Comparison of ENCODE assay signal across 14 mouse cellular contexts in genomic region chr14:74900705-74901369, GRCm38 (mm10). TPM values are rescaled to one million over a fixed set of nuclear protein-coding genes. Genes with fewer than 3 reads are reported as not detected.
DNase-seq lines count a peak whose midpoint lies in the region; ATAC-seq lines count a peak whose summit lies in the region.
"Had no signal": no experiment of that assay in that cellular context is flagged by ENCODE, and none has a peak within 500 bp of the region (broad histone marks: within the 10 kb centered on the region; RNA-seq: fewer than 3 reads in every experiment).

No protein-coding gene starts in this region.

- H3K9ac ChIP-seq in embryonic facial prominence, embryonic 11.5 days (replicated peaks; ENCODE audit: low read length) = no peak overlapping the region
- no peak overlapping the region for H3K9ac ChIP-seq in hindbrain, embryonic 16.5 days (ENCODE audit: low read depth, low read length)
- no peak overlapping the region for H3K9ac ChIP-seq in intestine, embryonic 16.5 days (ENCODE audit: low read depth, low read length)
- no peak overlapping the region for H3K9ac ChIP-seq in midbrain, embryonic 15.5 days
- no peak overlapping the region for H3K9ac ChIP-seq in forebrain, embryonic 11.5 days (ENCODE audit: low read length)
- H3K9ac ChIP-seq: limb, embryonic 13.5 days had no signal

- no peak overlapping the region for H3K27ac ChIP-seq in embryonic facial prominence, embryonic 11.5 days (replicated peaks; ENCODE audit: low read depth, low read length)
- no peak overlapping the region for H3K27ac ChIP-seq in embryonic facial prominence, embryonic 10.5 days (replicated peaks)
- peak overlapping the region; percentile 56 for H3K27ac ChIP-seq in hindbrain, embryonic 10.5 days
- H3K27ac ChIP-seq in hindbrain, embryonic 16.5 days (ENCODE audit: low read depth, low read length) = no peak overlapping the region
- no peak overlapping the region for H3K27ac ChIP-seq in intestine, embryonic 16.5 days (ENCODE audit: low read length)
- H3K27ac ChIP-seq in midbrain, embryonic 15.5 days = no peak overlapping the region
- no peak overlapping the region for H3K27ac ChIP-seq in forebrain, embryonic 11.5 days (ENCODE audit: low read depth, low read length)
- H3K27ac ChIP-seq: limb, embryonic 13.5 days; macrophage had no signal

- no peak for DNase-seq in embryonic facial prominence, embryonic 11.5 days (ENCODE audit: low spot score)
- no peak for DNase-seq in embryonic facial prominence, embryonic 10.5 days (ENCODE audit: low spot score)
- peak; percentile 32 for DNase-seq in hindbrain, embryonic 10.5 days (ENCODE audit: low spot score)
- DNase-seq in adrenal gland, adult (ENCODE audit: inconsistent age in 2 of 2, low spot score in 1 of 2) = no peak
- DNase-seq in forebrain, embryonic 11.5 days (ENCODE audit: low spot score) = no peak
- DNase-seq: cerebellum, postnatal 10 days; kidney, postnatal 14 days; thymus, adult 2 months had no signal

- no peak overlapping the region for H3K4me3 ChIP-seq in embryonic facial prominence, embryonic 11.5 days (ENCODE audit: low read depth, low read length)
- no peak overlapping the region for H3K4me3 ChIP-seq in embryonic facial prominence, embryonic 10.5 days
- no peak overlapping the region for H3K4me3 ChIP-seq in hindbrain, embryonic 10.5 days
- no peak overlapping the region for H3K4me3 ChIP-seq in hindbrain, embryonic 16.5 days (ENCODE audit: low read length)
- H3K4me3 ChIP-seq in intestine, embryonic 16.5 days (ENCODE audit: low read length) = no peak overlapping the region
- no peak overlapping the region for H3K4me3 ChIP-seq in midbrain, embryonic 15.5 days
- no peak overlapping the region for H3K4me3 ChIP-seq in forebrain, embryonic 11.5 days (ENCODE audit: low read depth, low read length)
- H3K4me3 ChIP-seq: limb, embryonic 13.5 days had no signal

- WGBS in embryonic facial prominence, embryonic 11.5 days = 73% methylated on average over 8 of the region's 8 CpGs
- 68% methylated on average over 8 of the region's 8 CpGs for WGBS in embryonic facial prominence, embryonic 10.5 days
- 56% methylated on average over 8 of the region's 8 CpGs for WGBS in hindbrain, embryonic 10.5 days
- WGBS in hindbrain, embryonic 16.5 days = 60% methylated on average over 8 of the region's 8 CpGs
- WGBS in intestine, embryonic 16.5 days = 65% methylated on average over 8 of the region's 8 CpGs
- WGBS in midbrain, embryonic 15.5 days = 43% methylated on average over 8 of the region's 8 CpGs
- WGBS in forebrain, embryonic 11.5 days = 53% methylated on average over 8 of the region's 8 CpGs

- H3K4me1 ChIP-seq in embryonic facial prominence, embryonic 11.5 days (ENCODE audit: control insufficient read depth, insufficient read depth, low read length) = no peaks in the 10 kb centered on the region
- peaks cover 14% of the 10 kb centered on the region for H3K4me1 ChIP-seq in embryonic facial prominence, embryonic 10.5 days
- peaks cover 20% of the 10 kb centered on the region for H3K4me1 ChIP-seq in hindbrain, embryonic 10.5 days (replicated peaks)
- H3K4me1 ChIP-seq in hindbrain, embryonic 16.5 days (ENCODE audit: control insufficient read depth, insufficient read depth, low read depth, low read length) = peaks cover 4% of the 10 kb centered on the region; the same call in 1 of the 2 replicates
- H3K4me1 ChIP-seq in intestine, embryonic 16.5 days (ENCODE audit: control insufficient read depth, insufficient read depth, low read length) = peaks cover 15% of the 10 kb centered on the region
- peaks cover 10% of the 10 kb centered on the region; the same call in 1 of the 2 replicates for H3K4me1 ChIP-seq in midbrain, embryonic 15.5 days
- no peaks in the 10 kb centered on the region for H3K4me1 ChIP-seq in forebrain, embryonic 11.5 days (replicated peaks; ENCODE audit: control insufficient read depth, insufficient read depth, low read length)

- H3K36me3 ChIP-seq in embryonic facial prominence, embryonic 11.5 days (replicated peaks; ENCODE audit: control insufficient read depth, insufficient read depth, low read depth, low read length) = no peaks in the 10 kb centered on the region
- H3K36me3 ChIP-seq in embryonic facial prominence, embryonic 10.5 days (replicated peaks) = no peaks in the 10 kb centered on the region
- H3K36me3 ChIP-seq in hindbrain, embryonic 10.5 days = no peaks in the 10 kb centered on the region
- no peaks in the 10 kb centered on the region for H3K36me3 ChIP-seq in hindbrain, embryonic 16.5 days (ENCODE audit: control insufficient read depth, insufficient read depth, low read length)
- no peaks in the 10 kb centered on the region for H3K36me3 ChIP-seq in intestine, embryonic 16.5 days (ENCODE audit: control insufficient read depth, insufficient read depth, low read length)
- H3K36me3 ChIP-seq in midbrain, embryonic 15.5 days (replicated peaks) = no peaks in the 10 kb centered on the region
- H3K36me3 ChIP-seq in forebrain, embryonic 11.5 days (ENCODE audit: control insufficient read depth, insufficient read depth, low read length) = no peaks in the 10 kb centered on the region
- H3K36me3 ChIP-seq: limb, embryonic 13.5 days had no signal

- H3K4me2 ChIP-seq in embryonic facial prominence, embryonic 11.5 days (ENCODE audit: low read depth, low read length) = no peak overlapping the region
- H3K4me2 ChIP-seq in hindbrain, embryonic 16.5 days (ENCODE audit: low read length) = no peak overlapping the region
- H3K4me2 ChIP-seq in intestine, embryonic 16.5 days (ENCODE audit: low read depth, low read length) = no peak overlapping the region
- H3K4me2 ChIP-seq in midbrain, embryonic 15.5 days = no peak overlapping the region
- no peak overlapping the region for H3K4me2 ChIP-seq in forebrain, embryonic 11.5 days (ENCODE audit: low read depth, low read length, severe bottlenecking)
- H3K4me2 ChIP-seq: limb, embryonic 13.5 days had no signal

- no peaks in the 10 kb centered on the region for H3K27me3 ChIP-seq in embryonic facial prominence, embryonic 11.5 days (ENCODE audit: control insufficient read depth, insufficient read depth, low read length)
- no peaks in the 10 kb centered on the region for H3K27me3 ChIP-seq in embryonic facial prominence, embryonic 10.5 days (replicated peaks; ENCODE audit: low read depth, poor library complexity, severe bottlenecking)
- no peaks in the 10 kb centered on the region for H3K27me3 ChIP-seq in hindbrain, embryonic 10.5 days (ENCODE audit: insufficient read depth, poor library complexity, severe bottlenecking)
- no peaks in the 10 kb centered on the region for H3K27me3 ChIP-seq in hindbrain, embryonic 16.5 days (replicated peaks; ENCODE audit: control insufficient read depth, insufficient read depth, low read length)
- no peaks in the 10 kb centered on the region for H3K27me3 ChIP-seq in intestine, embryonic 16.5 days (replicated peaks; ENCODE audit: control insufficient read depth, insufficient read depth, low read length)
- H3K27me3 ChIP-seq in midbrain, embryonic 15.5 days (replicated peaks) = no peaks in the 10 kb centered on the region
- H3K27me3 ChIP-seq in forebrain, embryonic 11.5 days (ENCODE audit: control insufficient read depth, insufficient read depth, low read length) = no peaks in the 10 kb centered on the region
- H3K27me3 ChIP-seq: limb, embryonic 13.5 days had no signal

- H3K9me3 ChIP-seq in embryonic facial prominence, embryonic 11.5 days (replicated peaks; ENCODE audit: control insufficient read depth, low read length) = no peaks in the 10 kb centered on the region
- no peaks in the 10 kb centered on the region for H3K9me3 ChIP-seq in embryonic facial prominence, embryonic 10.5 days
- no peaks in the 10 kb centered on the region for H3K9me3 ChIP-seq in hindbrain, embryonic 10.5 days
- H3K9me3 ChIP-seq in hindbrain, embryonic 16.5 days (ENCODE audit: control insufficient read depth, low read length) = no peaks in the 10 kb centered on the region
- no peaks in the 10 kb centered on the region for H3K9me3 ChIP-seq in intestine, embryonic 16.5 days (ENCODE audit: control insufficient read depth, low read length)
- H3K9me3 ChIP-seq in midbrain, embryonic 15.5 days = no peaks in the 10 kb centered on the region
- no peaks in the 10 kb centered on the region for H3K9me3 ChIP-seq in forebrain, embryonic 11.5 days (ENCODE audit: control insufficient read depth, low read length)
- H3K9me3 ChIP-seq: limb, embryonic 13.5 days had no signal

- 0 out of 2 replicates have a peak, but pooled peaks have one; percentile 23 for ATAC-seq in embryonic facial prominence, embryonic 11.5 days (replicated peaks; ENCODE audit: insufficient number of reproducible peaks, low FRiP score, low TSS enrichment, low read depth)
- ATAC-seq in hindbrain, embryonic 16.5 days = no peak
- peak; percentile 48; the same call in 1 of the 2 replicates for ATAC-seq in intestine, embryonic 16.5 days
- ATAC-seq in midbrain, embryonic 15.5 days (replicated peaks) = 0 out of 2 replicates have a peak, but pooled peaks have one; percentile 46
- no peak for ATAC-seq in forebrain, embryonic 11.5 days (replicated peaks; ENCODE audit: low FRiP score)
- ATAC-seq: inflammation-experienced regulatory T-cells, adult 6 months had no signal

RNA-seq across cellular contexts. Expression of gene Lrch1, which starts 46.8 kb away (rescaled TPM):
- 10.1 and 10.4 TPM in 2 replicates for polyA plus RNA-seq in embryonic facial prominence, embryonic 11.5 days (2014; fragmentation: Nextera tagmentation; extraction: Ambion mirVana)
- polyA plus RNA-seq in embryonic facial prominence, embryonic 10.5 days (2016; fragmentation: Nextera tagmentation; extraction: Ambion mirVana) = 7.6 and 9.1 TPM in 2 replicates
- 6.8 and 8.2 TPM in 2 replicates for polyA plus RNA-seq in hindbrain, embryonic 10.5 days (2016; fragmentation: Nextera tagmentation; extraction: Ambion mirVana)
- 15.4 and 23.6 TPM in 2 replicates for polyA plus RNA-seq in hindbrain, embryonic 16.5 days (2015; fragmentation: Nextera tagmentation; extraction: Ambion mirVana)
- polyA plus RNA-seq in intestine, embryonic 16.5 days (2015; fragmentation: Nextera tagmentation; extraction: Ambion mirVana) = 9.8 and 9.9 TPM in 2 replicates
- 15.2 and 25.4 TPM in 2 replicates for polyA plus RNA-seq in midbrain, embryonic 15.5 days (2015; fragmentation: Nextera tagmentation; extraction: Ambion mirVana)
- polyA plus RNA-seq in forebrain, embryonic 11.5 days (2014; fragmentation: Nextera tagmentation; extraction: Ambion mirVana) = 7.6 and 8.5 TPM in 2 replicates

Comparison
In these comparisons a context has a peak if more than half of its experiments do, and no peak if none do; other contexts are left out.
1. ATAC-seq: peak in embryonic facial prominence, embryonic 11.5 days (single experiment), intestine, embryonic 16.5 days (single experiment) and midbrain, embryonic 15.5 days (single experiment); none in hindbrain, embryonic 16.5 days (single experiment) and forebrain, embryonic 11.5 days (single experiment).